Mouse (Mus musculus) CH12.LX (cell line): Measurements from ENCODE around the gene Hrh2. TPM values are rescaled to one million over a fixed set of nuclear protein-coding genes. Genes with fewer than 3 reads are reported as not detected.

Experiments
- DNase-seq: peaks from one replicate; pipeline ENCODE4 v3.0.0-alpha.2; 2013; ENCODE audit errors: extremely low read depth
- H3K27ac ChIP-seq: 2 replicates; pipeline ENCODE4 v1.5.1; 2012; ENCODE audit warnings: low read depth, mild to moderate bottlenecking, control low read depth, moderate library complexity; ENCODE audit not compliant: insufficient read depth
- H3K27me3 ChIP-seq: replicated peaks from 2 replicates; pipeline ENCODE3; 2012; ENCODE audit warnings: inconsistent platforms
- H3K36me3 ChIP-seq, 2 experiments: replicated peaks in 1 of 2; 2 replicates each; pipeline versions ENCODE3 to v1.6.1; 2012; ENCODE audit warnings: inconsistent platforms in 1 of 2, low read length in 1 of 2, mild to moderate bottlenecking in 1 of 2, mixed read lengths in 1 of 2, moderate library complexity in 1 of 2; ENCODE audit not compliant: control insufficient read depth in 1 of 2, insufficient read depth in 1 of 2
- H3K4me1 ChIP-seq, 2 experiments: 2 replicates each; pipeline ENCODE4 v1.6.1; 2012; ENCODE audit warnings: inconsistent platforms in 1 of 2, moderate library complexity in 1 of 2; ENCODE audit not compliant: insufficient read depth in 2 of 2, control insufficient read depth in 1 of 2
- H3K4me2 ChIP-seq: 2 replicates; pipeline ENCODE4 v1.6.1; 2012; ENCODE audit warnings: low read depth, mild to moderate bottlenecking, control low read depth; ENCODE audit not compliant: poor library complexity, insufficient read depth, severe bottlenecking
- H3K4me3 ChIP-seq, 3 experiments: fragments of 150-350 bp in 1 of 3; sonication (generic) in 1 of 3; replicated peaks in 1 of 3; 2 replicates each; pipeline versions ENCODE3 to v1.5.1; 2011 to 2012; ENCODE audit warnings: low read depth in 2 of 3, low read length in 2 of 3, mild to moderate bottlenecking in 2 of 3, moderate library complexity in 2 of 3, control low read depth in 1 of 3, improper control_type of control experiment in 1 of 3, inconsistent platforms in 1 of 3, mixed read lengths in 1 of 3; ENCODE audit not compliant: poor library complexity in 1 of 3
- H3K79me2 ChIP-seq: replicated peaks from 2 replicates; pipeline ENCODE4 v1.6.1; 2012; ENCODE audit warnings: mild to moderate bottlenecking, moderate library complexity; ENCODE audit not compliant: control insufficient read depth, poor library complexity, insufficient read depth, severe bottlenecking; ENCODE audit errors: extremely low read depth
- H3K9ac ChIP-seq: 2 replicates; pipeline ENCODE4 v1.6.1; 2012; ENCODE audit warnings: low read depth, mild to moderate bottlenecking, control low read depth, moderate library complexity; ENCODE audit not compliant: insufficient read depth
- H3K9me3 ChIP-seq: replicated peaks from 2 replicates; pipeline ENCODE3; 2012; ENCODE audit warnings: low read length, inconsistent platforms, mixed read lengths
- BHLHE40 ChIP-seq: IDR thresholded peaks from 2 replicates; pipeline ENCODE4 v1.6.1; 2011; ENCODE audit warnings: mild to moderate bottlenecking, low read depth, low read length, improper control_type of control experiment
- CHD2 ChIP-seq: IDR thresholded peaks from 2 replicates; pipeline ENCODE4 v1.6.1; 2011; ENCODE audit warnings: low read length, improper control_type of control experiment
- CTCF ChIP-seq, 2 experiments: IDR thresholded peaks in 1 of 2; conservative IDR thresholded peaks in 1 of 2; 2 replicates each; pipeline ENCODE4 v1.5.1; 2011 to 2012; ENCODE audit warnings: low read depth in 2 of 2, low read length in 2 of 2, improper control_type of control experiment in 1 of 2, inconsistent platforms in 1 of 2, mild to moderate bottlenecking in 1 of 2, moderate library complexity in 1 of 2
- ELF1 ChIP-seq: IDR thresholded peaks from 2 replicates; pipeline ENCODE4 v1.6.1; 2014; ENCODE audit warnings: low read depth, mild to moderate bottlenecking, inconsistent platforms, low read length, improper control_type of control experiment
- GABPA ChIP-seq: IDR thresholded peaks from 2 replicates; pipeline ENCODE4 v1.6.1; 2012; ENCODE audit warnings: low read depth, low read length, improper control_type of control experiment, inconsistent platforms; ENCODE audit not compliant: insufficient replicate concordance
- HCFC1 ChIP-seq: IDR thresholded peaks from 2 replicates; pipeline ENCODE4 v1.6.1; 2012; ENCODE audit warnings: low read depth, mild to moderate bottlenecking, inconsistent platforms, low read length, improper control_type of control experiment
- KAT2A ChIP-seq: IDR thresholded peaks from 2 replicates; pipeline ENCODE4 v1.6.1; 2012; ENCODE audit warnings: low read length, improper control_type of control experiment, inconsistent platforms; ENCODE audit not compliant: insufficient replicate concordance
- MAFK ChIP-seq: IDR thresholded peaks from 2 replicates; pipeline ENCODE4 v1.6.1; 2011; ENCODE audit warnings: low read length, improper control_type of control experiment; ENCODE audit not compliant: insufficient replicate concordance
- MAX ChIP-seq: IDR thresholded peaks from 2 replicates; pipeline ENCODE4 v1.6.1; 2011; ENCODE audit warnings: low read length, improper control_type of control experiment
- MAZ ChIP-seq: IDR thresholded peaks from 2 replicates; pipeline ENCODE4 v1.6.1; 2012; ENCODE audit warnings: low read depth, mild to moderate bottlenecking, inconsistent platforms, low read length, improper control_type of control experiment, moderate library complexity
- MXI1 ChIP-seq: IDR thresholded peaks from 2 replicates; pipeline ENCODE4 v1.6.1; 2011; ENCODE audit warnings: mild to moderate bottlenecking, low read depth, low read length, improper control_type of control experiment
- NELFE ChIP-seq: IDR thresholded peaks from 2 replicates; pipeline ENCODE4 v1.6.1; 2011; ENCODE audit warnings: low read depth, low read length, improper control_type of control experiment
- POLR2A ChIP-seq: IDR thresholded peaks from 2 replicates; pipeline ENCODE4 v1.6.1; 2011; ENCODE audit warnings: low read depth, mild to moderate bottlenecking, improper control_type of control experiment, low read length
- RCOR1 ChIP-seq: conservative IDR thresholded peaks from 2 replicates; pipeline ENCODE4 v1.6.1; 2012; ENCODE audit warnings: low read depth, mild to moderate bottlenecking, inconsistent platforms, low read length, improper control_type of control experiment
- SIN3A ChIP-seq: IDR thresholded peaks from 2 replicates; pipeline ENCODE4 v1.6.1; 2012; ENCODE audit warnings: low read length, improper control_type of control experiment, inconsistent platforms
- SMC3 ChIP-seq: IDR thresholded peaks from 2 replicates; pipeline ENCODE4 v1.6.1; 2011; ENCODE audit warnings: low read depth, low read length, improper control_type of control experiment
- TBP ChIP-seq: conservative IDR thresholded peaks from 2 replicates; pipeline ENCODE4 v1.6.1; 2011; ENCODE audit warnings: low read depth, low read length, improper control_type of control experiment
- UBTF ChIP-seq: IDR thresholded peaks from 2 replicates; pipeline ENCODE4 v1.6.1; 2012; ENCODE audit warnings: low read depth, mild to moderate bottlenecking, inconsistent platforms, low read length, improper control_type of control experiment, moderate library complexity
- ZKSCAN1 ChIP-seq: IDR thresholded peaks from 2 replicates; pipeline ENCODE4 v1.6.1; 2012; ENCODE audit warnings: low read depth, inconsistent platforms, low read length, improper control_type of control experiment, borderline replicate concordance
- dilution Hi-C: fragments of 300-500 bp; cut with MboI; formaldehyde crosslinking; loops from 2 replicates; pipeline ENCODE4 v1.14.3; 2020; ENCODE audit warnings: low sequenced_read_pairs; ENCODE audit not compliant: extremely low pct_unique_long_range_greater_than_20kb, extremely low pct_ligation_motif_present
- in situ Hi-C: fragments of 300-500 bp; cut with MboI; formaldehyde crosslinking; loops from 3 replicates; pipeline ENCODE4 v1.14.3; 2019; ENCODE audit warnings: low sequenced_read_pairs, low pct_ligation_motif_present, low pct_unique_long_range_greater_than_20kb, mixed read lengths
- polyA plus RNA-seq: library from polyadenylated mRNA; unstranded; fragments of >175 nt; gene quantifications from 2 replicates; pipeline ENCODE4 v1.2.1, GENCODE M21; 2012; ENCODE audit warnings: low read depth; ENCODE audit not compliant: insufficient read length
- total RNA-seq, 2 experiments: library from RNA; depleted of rRNA; stranded (reverse); fragments of 300-350 nt in 1 of 2; fragments of >200 nt in 1 of 2; gene quantifications; 2 replicates each; pipeline ENCODE4 v1.2.3; 2012 to 2014

The Hrh2 gene
- total and polyA plus RNA-seq, 3 experiments = 0.04 to 0.30 TPM; not detected in 1

- Histone ChIP-seq H3K9me3 (no peaks in the 10 kb centered on the region), H3K27ac (no peak overlapping the region), H3K27me3 (peaks cover 82% of the 10 kb centered on the region), H3K79me2 (no peaks in the 10 kb centered on the region), H3K4me1 (no peaks in the 10 kb centered on the region), H3K9ac (no peak overlapping the region), H3K36me3 (no peaks in the 10 kb centered on the region), H3K4me3 (no peak overlapping the region), H3K4me2 (no peak overlapping the region)
- DNase-seq = no peak
- no peak for TF ChIP-seq NELFE
- TF ChIP-seq POLR2A = no peak
- TF ChIP-seq ELF1 = no peak
- dilution Hi-C loops = no loop called here
- in situ Hi-C loops = loop anchor here (5.0 kb wide), 1 partner anchor 191 kb away; no protein-coding TSS in a partner anchor
Observed at GRCm38 (mm10) chr13:54251541-54252225, 59.8 kb downstream of the Hrh2 start.

- dilution Hi-C loops = no loop called here
- TF ChIP-seq SMC3 = no peak
- TF ChIP-seq MAZ = no peak
- TF ChIP-seq ELF1 = no peak
- TF ChIP-seq GABPA = no peak
- no peak for TF ChIP-seq MAX
- TF ChIP-seq BHLHE40 = no peak
- TF ChIP-seq MXI1 = no peak
- TF ChIP-seq CTCF (conservative IDR thresholded peaks at IDR 0.05 in 1 of 2, IDR thresholded peaks at IDR 0.05 in 1 of 2; ENCODE audit: low read depth in 2 of 2, low read length in 2 of 2) = no peak
- no peak for TF ChIP-seq MAFK
- TF ChIP-seq, all 38 proteins: peak for 0
- Histone ChIP-seq H3K27me3 (peaks cover 79% of the 10 kb centered on the region), H3K4me3 (no peak overlapping the region), H3K9me3 (no peaks in the 10 kb centered on the region), H3K27ac (no peak overlapping the region), H3K4me1 (no peaks in the 10 kb centered on the region), H3K4me2 (no peak overlapping the region), H3K79me2 (no peaks in the 10 kb centered on the region), H3K36me3 (no peaks in the 10 kb centered on the region), H3K9ac (no peak overlapping the region)
- in situ Hi-C loops = no loop called here
- DNase-seq = no peak
Observed at GRCm38 (mm10) chr13:54257580-54258223, 65.8 kb downstream of the Hrh2 start.

GRCm38 (mm10) chr13:54258231-54258743 is 66.4 kb downstream of the Hrh2 start:
- H3K4me1 ChIP-seq = no peaks in the 10 kb centered on the region
- H3K9ac ChIP-seq = no peak overlapping the region
- TF ChIP-seq BHLHE40 (no peak), HCFC1 (no peak), KAT2A (no peak), NELFE (no peak), RCOR1 (no peak), TBP (no peak), MAFK (no peak), CHD2 (no peak), UBTF (no peak), ELF1 (no peak), ZKSCAN1 (no peak), SIN3A (no peak)
- TF ChIP-seq, all 38 proteins: peak for 0
- Histone ChIP-seq H3K4me3 (no peak overlapping the region), H3K36me3 (no peaks in the 10 kb centered on the region), H3K27me3 (peaks cover 79% of the 10 kb centered on the region), H3K27ac (no peak overlapping the region), H3K9me3 (peaks cover 1% of the 10 kb centered on the region), H3K79me2 (no peaks in the 10 kb centered on the region), H3K4me2 (no peak overlapping the region)
- DNase-seq = no peak
- in situ Hi-C loops (no loop called here), dilution Hi-C loops (no loop called here)
